Mouse (Mus musculus): ENCODE measurements around the gene Vmn2r89. TPM values are rescaled to one million over a fixed set of nuclear protein-coding genes. Genes with fewer than 3 reads are reported as not detected.
"Not testable (repeated sequence)": the region's sequence is repeated elsewhere in the genome, so short reads cannot be mapped to it uniquely, and the experiment has no call there.

The Vmn2r89 gene
- polyA plus RNA-seq (2012; rRNA removed) = not detected in 2 replicates

- not testable (repeated sequence) for H3K4me3 ChIP-seq (ENCODE audit: control insufficient read depth, low read depth, low read length); H3K36me3 ChIP-seq (ENCODE audit: control insufficient read depth, insufficient read depth, low read length); H3K27ac ChIP-seq (ENCODE audit: control insufficient read depth, insufficient read depth, low read depth, low read length); H3K27me3 ChIP-seq (ENCODE audit: control insufficient read depth, insufficient read depth, low read length); H3K4me1 ChIP-seq (ENCODE audit: control insufficient read depth, insufficient read depth, low read length)
Measured at GRCm38 (mm10) chr14:51451557-51451956, at the start of gene Vmn2r89. TSS of gene Vmn2r89 (plus strand) at chr14:51451857.

GRCm38 (mm10) chr14:51410520-51410919 lies 41.1 kb upstream of the Vmn2r89 start, which contains the start of gene Vmn2r88:
TSS of gene Vmn2r88 (plus strand) at chr14:51410820.
- Histone ChIP-seq H3K27me3 (ENCODE audit: control insufficient read depth, insufficient read depth, low read length) (no peaks in the 10 kb centered on the region), H3K36me3 (ENCODE audit: control insufficient read depth, insufficient read depth, low read length) (no peaks in the 10 kb centered on the region), H3K27ac (ENCODE audit: control insufficient read depth, insufficient read depth, low read depth, low read length) (no peak within 1 kb of the TSS), H3K4me3 (ENCODE audit: control insufficient read depth, low read depth, low read length) (no peak within 1 kb of the TSS), H3K4me1 (ENCODE audit: control insufficient read depth, insufficient read depth, low read length) (no peaks in the 10 kb centered on the region)
- TF ChIP-seq POLR2A (IDR thresholded peaks at IDR 0.05; ENCODE audit: control insufficient read depth, low read depth, low read length) = no peak
- TF ChIP-seq CTCF (IDR thresholded peaks at IDR 0.05; ENCODE audit: control insufficient read depth, insufficient read depth, insufficient replicate concordance, low read depth, low read length) = no peak

GRCm38 (mm10) chr14:51423885-51424284 lies 27.8 kb upstream of the Vmn2r89 start:
- TF ChIP-seq POLR2A (IDR thresholded peaks at IDR 0.05; ENCODE audit: control insufficient read depth, low read depth, low read length) = no peak
- TF ChIP-seq CTCF (IDR thresholded peaks at IDR 0.05; ENCODE audit: control insufficient read depth, insufficient read depth, insufficient replicate concordance, low read depth, low read length) = no peak
- Histone ChIP-seq H3K27ac (ENCODE audit: control insufficient read depth, insufficient read depth, low read depth, low read length) (no peak overlapping the region), H3K27me3 (ENCODE audit: control insufficient read depth, insufficient read depth, low read length) (no peaks in the 10 kb centered on the region), H3K4me3 (ENCODE audit: control insufficient read depth, low read depth, low read length) (no peak overlapping the region), H3K4me1 (ENCODE audit: control insufficient read depth, insufficient read depth, low read length) (no peaks in the 10 kb centered on the region), H3K36me3 (ENCODE audit: control insufficient read depth, insufficient read depth, low read length) (no peaks in the 10 kb centered on the region)

GRCm38 (mm10) chr14:51430138-51430537 lies 21.5 kb upstream of the Vmn2r89 start:
- H3K27me3 ChIP-seq (ENCODE audit: control insufficient read depth, insufficient read depth, low read length); H3K27ac ChIP-seq (ENCODE audit: control insufficient read depth, insufficient read depth, low read depth, low read length); H3K4me3 ChIP-seq (ENCODE audit: control insufficient read depth, low read depth, low read length); H3K36me3 ChIP-seq (ENCODE audit: control insufficient read depth, insufficient read depth, low read length); H3K4me1 ChIP-seq (ENCODE audit: control insufficient read depth, insufficient read depth, low read length): not testable (repeated sequence)

- Histone ChIP-seq H3K4me3 (ENCODE audit: control insufficient read depth, low read depth, low read length) (peak overlapping the region; percentile 45), H3K27me3 (ENCODE audit: control insufficient read depth, insufficient read depth, low read length) (no peaks in the 10 kb centered on the region), H3K4me1 (ENCODE audit: control insufficient read depth, insufficient read depth, low read length) (peaks cover 7% of the 10 kb centered on the region), H3K27ac (ENCODE audit: control insufficient read depth, insufficient read depth, low read depth, low read length) (no peak overlapping the region), H3K36me3 (ENCODE audit: control insufficient read depth, insufficient read depth, low read length) (no peaks in the 10 kb centered on the region)
- TF ChIP-seq POLR2A (IDR thresholded peaks at IDR 0.05; ENCODE audit: control insufficient read depth, low read depth, low read length) = no peak
- no peak for TF ChIP-seq CTCF (IDR thresholded peaks at IDR 0.05; ENCODE audit: control insufficient read depth, insufficient read depth, insufficient replicate concordance, low read depth, low read length)
Measured at GRCm38 (mm10) chr14:51434546-51434945, 17.1 kb upstream of the Vmn2r89 start.

- no peak overlapping the region for H3K27ac ChIP-seq (ENCODE audit: control insufficient read depth, insufficient read depth, low read depth, low read length)
- no peaks in the 10 kb centered on the region for H3K36me3 ChIP-seq (ENCODE audit: control insufficient read depth, insufficient read depth, low read length)
- H3K27me3 ChIP-seq (ENCODE audit: control insufficient read depth, insufficient read depth, low read length) = no peaks in the 10 kb centered on the region
- H3K4me1 ChIP-seq (ENCODE audit: control insufficient read depth, insufficient read depth, low read length) = peaks cover 7% of the 10 kb centered on the region
- TF ChIP-seq POLR2A (IDR thresholded peaks at IDR 0.05; ENCODE audit: control insufficient read depth, low read depth, low read length) (no peak), CTCF (IDR thresholded peaks at IDR 0.05; ENCODE audit: control insufficient read depth, insufficient read depth, insufficient replicate concordance, low read depth, low read length) (no peak)
- peak overlapping the region; percentile 45 for H3K4me3 ChIP-seq (ENCODE audit: control insufficient read depth, low read depth, low read length)
Measured at GRCm38 (mm10) chr14:51435020-51435419, 16.6 kb upstream of the Vmn2r89 start.

GRCm38 (mm10) chr14:51438955-51439354 lies 12.7 kb upstream of the Vmn2r89 start:
- H3K27ac ChIP-seq (ENCODE audit: control insufficient read depth, insufficient read depth, low read depth, low read length) = no peak overlapping the region
- H3K27me3 ChIP-seq (ENCODE audit: control insufficient read depth, insufficient read depth, low read length) = no peaks in the 10 kb centered on the region
- H3K36me3 ChIP-seq (ENCODE audit: control insufficient read depth, insufficient read depth, low read length) = no peaks in the 10 kb centered on the region
- TF ChIP-seq CTCF (IDR thresholded peaks at IDR 0.05; ENCODE audit: control insufficient read depth, insufficient read depth, insufficient replicate concordance, low read depth, low read length) (no peak), POLR2A (IDR thresholded peaks at IDR 0.05; ENCODE audit: control insufficient read depth, low read depth, low read length) (no peak)
- peaks cover 7% of the 10 kb centered on the region for H3K4me1 ChIP-seq (ENCODE audit: control insufficient read depth, insufficient read depth, low read length)
- H3K4me3 ChIP-seq (ENCODE audit: control insufficient read depth, low read depth, low read length) = no peak overlapping the region

GRCm38 (mm10) chr14:51480278-51480677 lies 28.6 kb downstream of the Vmn2r89 start:
- H3K27ac ChIP-seq (ENCODE audit: control insufficient read depth, insufficient read depth, low read depth, low read length); H3K4me3 ChIP-seq (ENCODE audit: control insufficient read depth, low read depth, low read length); H3K27me3 ChIP-seq (ENCODE audit: control insufficient read depth, insufficient read depth, low read length); H3K4me1 ChIP-seq (ENCODE audit: control insufficient read depth, insufficient read depth, low read length); H3K36me3 ChIP-seq (ENCODE audit: control insufficient read depth, insufficient read depth, low read length): not testable (repeated sequence)

- H3K4me3 ChIP-seq (ENCODE audit: control insufficient read depth, low read depth, low read length) = peak overlapping the region; percentile 47
Measured at GRCm38 (mm10) chr14:51481332-51482015, 29.8 kb downstream of the Vmn2r89 start.

More at GRCm38 (mm10) chr14:51481332-51482015, 29.8 kb downstream of the Vmn2r89 start:
- not testable (repeated sequence) for H3K36me3 ChIP-seq (ENCODE audit: control insufficient read depth, insufficient read depth, low read length); H3K27ac ChIP-seq (ENCODE audit: control insufficient read depth, insufficient read depth, low read depth, low read length); H3K4me1 ChIP-seq (ENCODE audit: control insufficient read depth, insufficient read depth, low read length); H3K27me3 ChIP-seq (ENCODE audit: control insufficient read depth, insufficient read depth, low read length)

Measured in testis, adult 2 months (tissue).